Mouse (Mus musculus): ENCODE results near the gene Mtch2. TPM values are rescaled to one million over a fixed set of nuclear protein-coding genes. Genes with fewer than 3 reads are reported as not detected.
"Not testable (repeated sequence)": the region's sequence is repeated elsewhere in the genome, so short reads cannot be mapped to it uniquely, and the experiment has no call there.

Mtch2 gene
- 367 TPM in 1 of 2 replicates, not detected in the other for polyA plus RNA-seq (2012; ENCODE audit: insufficient read depth, insufficient read length, low replicate concordance, missing spikeins)

- under 1% methylated on average over 67 of the region's 67 CpGs for WGBS
- peak within 1 kb of the TSS; percentile 88 for H3K27ac ChIP-seq (ENCODE audit: insufficient read depth, low read depth, low read length)
- no peaks in the 10 kb centered on the region for H3K4me1 ChIP-seq (ENCODE audit: control insufficient read depth, insufficient read depth, low read length)
- peak within 1 kb of the TSS; percentile 92 for H3K4me3 ChIP-seq (ENCODE audit: insufficient read depth, low read depth, low read length)
- TF ChIP-seq POLR2A (IDR thresholded peaks at IDR 0.05; ENCODE audit: insufficient read depth, low read depth, low read length) (peak; percentile 78), CTCF (IDR thresholded peaks at IDR 0.05; ENCODE audit: insufficient read depth, low read depth, low read length) (no peak)
Measured at GRCm38 (mm10) chr2:90846955-90847680, at the start of gene Mtch2. Gene Mtch2, plus strand, starts transcription at chr2:90847155.

GRCm38 (mm10) chr2:90808241-90809126, 38.5 kb upstream of the Mtch2 start:
- 91% methylated on average over 6 of the region's 6 CpGs for WGBS
- no peak overlapping the region for H3K27ac ChIP-seq (ENCODE audit: insufficient read depth, low read depth, low read length)
- H3K4me3 ChIP-seq (ENCODE audit: insufficient read depth, low read depth, low read length): no peak overlapping the region
- no peak for TF ChIP-seq POLR2A (IDR thresholded peaks at IDR 0.05; ENCODE audit: insufficient read depth, low read depth, low read length)
- H3K4me1 ChIP-seq (ENCODE audit: control insufficient read depth, insufficient read depth, low read length): no peaks in the 10 kb centered on the region

- TF ChIP-seq POLR2A (IDR thresholded peaks at IDR 0.05; ENCODE audit: insufficient read depth, low read depth, low read length): no peak
- no peak for TF ChIP-seq CTCF (IDR thresholded peaks at IDR 0.05; ENCODE audit: insufficient read depth, low read depth, low read length)
- Histone ChIP-seq H3K4me3 (ENCODE audit: insufficient read depth, low read depth, low read length) (no peak overlapping the region), H3K4me1 (ENCODE audit: control insufficient read depth, insufficient read depth, low read length) (no peaks in the 10 kb centered on the region), H3K27ac (ENCODE audit: insufficient read depth, low read depth, low read length) (no peak overlapping the region)
- 93% methylated on average over 8 of the region's 8 CpGs for WGBS
Measured at GRCm38 (mm10) chr2:90810751-90811150, 36.2 kb upstream of the Mtch2 start.

- WGBS: 86% methylated on average over 2 of the region's 2 CpGs
- Histone ChIP-seq H3K4me3 (ENCODE audit: insufficient read depth, low read depth, low read length) (no peak overlapping the region), H3K4me1 (ENCODE audit: control insufficient read depth, insufficient read depth, low read length) (no peaks in the 10 kb centered on the region), H3K27ac (ENCODE audit: insufficient read depth, low read depth, low read length) (no peak overlapping the region)
- no peak for TF ChIP-seq POLR2A (IDR thresholded peaks at IDR 0.05; ENCODE audit: insufficient read depth, low read depth, low read length)
- TF ChIP-seq CTCF (IDR thresholded peaks at IDR 0.05; ENCODE audit: insufficient read depth, low read depth, low read length): no peak
Measured at GRCm38 (mm10) chr2:90815266-90815665, 31.7 kb upstream of the Mtch2 start.

GRCm38 (mm10) chr2:90816144-90816543, 30.8 kb upstream of the Mtch2 start:
- Histone ChIP-seq H3K4me3 (ENCODE audit: insufficient read depth, low read depth, low read length) (no peak overlapping the region), H3K4me1 (ENCODE audit: control insufficient read depth, insufficient read depth, low read length) (no peaks in the 10 kb centered on the region), H3K27ac (ENCODE audit: insufficient read depth, low read depth, low read length) (no peak overlapping the region)
- no peak for TF ChIP-seq CTCF (IDR thresholded peaks at IDR 0.05; ENCODE audit: insufficient read depth, low read depth, low read length)
- TF ChIP-seq POLR2A (IDR thresholded peaks at IDR 0.05; ENCODE audit: insufficient read depth, low read depth, low read length): no peak
- 87% methylated on average over 4 of the region's 4 CpGs for WGBS

- 92% methylated on average over 3 of the region's 3 CpGs for WGBS
- Histone ChIP-seq H3K4me1 (ENCODE audit: control insufficient read depth, insufficient read depth, low read length) (no peaks in the 10 kb centered on the region), H3K27ac (ENCODE audit: insufficient read depth, low read depth, low read length) (no peak overlapping the region), H3K4me3 (ENCODE audit: insufficient read depth, low read depth, low read length) (no peak overlapping the region)
- no peak for TF ChIP-seq CTCF (IDR thresholded peaks at IDR 0.05; ENCODE audit: insufficient read depth, low read depth, low read length)
- no peak for TF ChIP-seq POLR2A (IDR thresholded peaks at IDR 0.05; ENCODE audit: insufficient read depth, low read depth, low read length)
Measured at GRCm38 (mm10) chr2:90818710-90819109, 28.2 kb upstream of the Mtch2 start.

GRCm38 (mm10) chr2:90820894-90821293, 26.1 kb upstream of the Mtch2 start:
- Histone ChIP-seq H3K4me1 (ENCODE audit: control insufficient read depth, insufficient read depth, low read length) (no peaks in the 10 kb centered on the region), H3K27ac (ENCODE audit: insufficient read depth, low read depth, low read length) (no peak overlapping the region), H3K4me3 (ENCODE audit: insufficient read depth, low read depth, low read length) (no peak overlapping the region)
- WGBS: 82% methylated on average over 3 of the region's 3 CpGs
- TF ChIP-seq CTCF (IDR thresholded peaks at IDR 0.05; ENCODE audit: insufficient read depth, low read depth, low read length): no peak
- TF ChIP-seq POLR2A (IDR thresholded peaks at IDR 0.05; ENCODE audit: insufficient read depth, low read depth, low read length): no peak

GRCm38 (mm10) chr2:90822978-90823377, 24.0 kb upstream of the Mtch2 start:
- Histone ChIP-seq H3K4me3 (ENCODE audit: insufficient read depth, low read depth, low read length) (no peak overlapping the region), H3K4me1 (ENCODE audit: control insufficient read depth, insufficient read depth, low read length) (no peaks in the 10 kb centered on the region), H3K27ac (ENCODE audit: insufficient read depth, low read depth, low read length) (no peak overlapping the region)
- TF ChIP-seq POLR2A (IDR thresholded peaks at IDR 0.05; ENCODE audit: insufficient read depth, low read depth, low read length) (no peak), CTCF (IDR thresholded peaks at IDR 0.05; ENCODE audit: insufficient read depth, low read depth, low read length) (no peak)
- WGBS: 91% methylated on average over 2 of the region's 2 CpGs

- WGBS: 83% methylated on average over 6 of the region's 6 CpGs
- Histone ChIP-seq H3K27ac (ENCODE audit: insufficient read depth, low read depth, low read length) (no peak overlapping the region), H3K4me3 (ENCODE audit: insufficient read depth, low read depth, low read length) (no peak overlapping the region), H3K4me1 (ENCODE audit: control insufficient read depth, insufficient read depth, low read length) (no peaks in the 10 kb centered on the region)
- TF ChIP-seq POLR2A (IDR thresholded peaks at IDR 0.05; ENCODE audit: insufficient read depth, low read depth, low read length) (no peak), CTCF (IDR thresholded peaks at IDR 0.05; ENCODE audit: insufficient read depth, low read depth, low read length) (no peak)
Measured at GRCm38 (mm10) chr2:90823781-90824180, 23.2 kb upstream of the Mtch2 start.

- not testable (repeated sequence) for H3K4me3 ChIP-seq (ENCODE audit: insufficient read depth, low read depth, low read length); H3K27ac ChIP-seq (ENCODE audit: insufficient read depth, low read depth, low read length); H3K4me1 ChIP-seq (ENCODE audit: control insufficient read depth, insufficient read depth, low read length)
- WGBS: 91% methylated on average over 10 of the region's 10 CpGs
Measured at GRCm38 (mm10) chr2:90824528-90824927, 22.4 kb upstream of the Mtch2 start.

Data from olfactory bulb, adult 2 months (tissue).